Mouse (Mus musculus): Measurements from ENCODE around the gene Hax1.

Gene Hax1

GRCm38 (mm10) chr3:89962059-89962750, 36.4 kb downstream of the Hax1 start:
- peak; percentile 32 for DNase-seq (ENCODE audit: low spot score)

GRCm38 (mm10) chr3:89961436-89961835, 37.1 kb downstream of the Hax1 start:
- no peak for DNase-seq (ENCODE audit: low spot score)

- peak; percentile 94 for DNase-seq (ENCODE audit: low spot score)
Observed at GRCm38 (mm10) chr3:89960469-89960868, 38.1 kb downstream of the Hax1 start.

DNA sequence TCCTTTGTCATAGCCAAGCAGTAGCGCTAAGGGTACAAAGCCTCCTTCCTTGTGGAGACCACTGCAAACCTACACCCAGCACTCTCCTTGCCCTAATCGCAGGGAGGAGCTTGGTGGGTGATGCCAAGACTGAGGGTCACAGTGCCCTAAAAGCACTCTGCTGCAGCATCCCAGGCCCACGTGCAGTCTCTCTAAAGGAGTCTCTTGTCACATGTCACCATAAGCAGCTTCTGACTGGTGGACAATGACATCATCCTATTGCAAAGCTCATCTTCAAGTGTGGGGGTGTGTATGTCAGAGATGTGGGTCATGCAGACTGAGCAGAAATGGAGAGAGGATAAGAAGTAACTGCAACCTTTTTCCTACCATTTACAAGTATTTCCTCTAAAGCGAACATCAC, 39.1 kb downstream of the Hax1 start:
- DNase-seq (ENCODE audit: low spot score), result peak; percentile 63

DNA sequence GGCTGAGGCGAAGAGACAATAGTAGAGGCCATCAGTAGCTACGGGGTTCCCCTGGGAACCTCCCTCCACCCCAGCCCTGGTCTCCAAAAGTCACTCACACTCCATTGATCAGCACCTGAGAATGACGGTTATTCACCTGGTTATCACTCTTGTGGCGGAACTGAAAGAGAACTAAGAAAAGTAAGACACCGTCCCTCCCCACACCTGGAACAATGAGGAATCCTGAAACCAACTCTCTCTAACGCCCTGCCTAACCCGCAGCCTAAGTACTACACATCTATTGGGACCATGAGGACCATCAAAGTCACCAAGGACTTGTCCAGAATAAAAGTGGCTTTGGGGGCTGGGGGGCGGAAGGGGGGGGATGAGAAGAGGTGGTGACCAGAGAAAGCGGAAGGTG, 40.7 kb downstream of the Hax1 start:
- DNase-seq (ENCODE audit: low spot score), result no peak

DNA sequence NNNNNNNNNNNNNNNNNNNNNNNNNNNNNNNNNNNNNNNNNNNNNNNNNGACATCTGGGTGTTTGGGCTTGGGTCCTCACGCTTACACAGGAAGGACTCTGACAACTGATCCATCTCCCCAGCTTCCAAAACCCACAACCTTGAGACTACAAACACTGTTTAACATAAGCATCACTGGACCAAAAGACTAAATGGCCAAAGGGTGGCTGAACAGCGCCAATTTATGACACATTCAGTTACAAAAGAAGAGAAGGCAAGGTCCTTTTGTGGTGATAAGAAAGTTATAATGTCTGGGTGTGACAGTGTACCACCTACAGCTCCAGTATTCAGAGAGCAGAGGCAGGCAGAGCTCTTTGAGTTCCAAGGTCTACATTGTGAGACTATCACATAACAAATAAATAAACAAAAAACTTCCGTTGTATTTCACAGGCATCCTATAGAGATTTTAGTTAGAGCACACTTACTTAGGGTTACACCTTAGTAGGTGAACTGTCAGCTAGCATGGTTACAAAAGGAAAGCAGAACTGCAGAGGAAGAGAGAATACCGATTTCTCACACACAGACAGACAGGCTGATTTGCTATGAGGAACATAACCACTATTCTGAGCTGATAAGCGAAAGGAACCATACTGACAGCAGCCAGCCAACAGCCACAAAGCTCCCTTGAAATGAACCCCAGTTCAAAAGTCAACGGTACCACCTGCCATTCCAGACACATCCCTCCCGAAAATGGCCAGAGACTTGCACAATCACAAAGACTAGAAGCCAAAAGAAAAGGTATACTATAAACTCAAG, 42.2 kb downstream of the Hax1 start:
- no peak for DNase-seq (ENCODE audit: low spot score)

DNA sequence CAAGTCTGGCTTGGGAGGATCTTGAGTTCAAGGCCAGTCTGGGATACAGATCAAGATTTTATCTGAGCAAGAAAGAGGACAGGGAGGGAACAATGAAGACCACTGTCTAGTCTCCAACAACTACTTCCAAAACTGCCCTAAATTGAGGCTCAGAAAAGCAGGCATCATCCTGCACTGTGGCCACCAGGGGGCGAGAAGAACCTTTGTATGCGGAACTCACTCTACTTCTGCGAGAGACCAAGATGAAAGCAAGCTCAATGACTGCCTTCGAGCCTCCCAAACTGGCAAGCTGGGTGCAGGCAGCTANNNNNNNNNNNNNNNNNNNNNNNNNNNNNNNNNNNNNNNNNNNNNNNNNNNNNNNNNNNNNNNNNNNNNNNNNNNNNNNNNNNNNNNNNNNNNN, 45.2 kb downstream of the Hax1 start:
- peak; percentile 89 for DNase-seq (ENCODE audit: low spot score)

DNA sequence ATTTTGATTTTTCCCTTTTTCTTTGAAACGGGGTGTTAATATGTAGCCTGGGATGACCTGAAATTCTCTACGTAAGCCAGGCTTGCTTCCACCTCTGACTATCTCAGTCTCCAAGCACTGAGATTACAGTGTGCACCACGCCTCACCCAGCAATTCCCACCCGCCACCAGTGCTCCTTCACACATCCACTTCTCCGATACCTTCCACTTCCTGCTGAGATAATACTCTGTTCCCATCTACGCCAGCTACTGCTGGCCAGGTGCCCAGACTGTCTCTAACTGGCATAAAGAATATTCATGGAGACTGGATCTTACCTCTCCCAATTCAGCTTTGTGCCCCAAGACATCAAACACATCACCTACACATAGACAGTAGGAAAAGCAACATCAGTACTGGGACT, 49.9 kb downstream of the Hax1 start:
- DNase-seq (ENCODE audit: low spot score), result no peak

- no peak for DNase-seq (ENCODE audit: low spot score)
Observed at GRCm38 (mm10) chr3:89948021-89948420, 50.6 kb downstream of the Hax1 start.
